In the genomic region with DNA sequence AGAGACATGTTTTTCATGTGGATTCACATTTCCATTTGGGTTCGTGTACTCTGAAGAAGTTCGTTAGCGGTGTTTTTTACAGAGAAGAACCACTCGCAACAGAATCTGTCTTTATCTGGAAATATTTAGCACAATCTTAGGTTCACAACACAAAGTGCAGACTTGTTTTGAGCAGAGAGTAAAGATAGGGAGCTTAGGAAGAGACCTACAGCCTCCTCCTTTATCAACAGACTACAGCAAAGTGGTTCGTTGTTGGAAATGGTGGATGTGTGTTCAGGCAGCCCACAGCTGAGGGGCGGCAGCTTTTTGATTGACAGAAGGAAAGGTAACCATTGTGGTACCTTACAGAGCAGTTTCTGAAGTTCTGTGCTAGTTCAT, we compare ENCODE assay signal across 15 mouse cellular contexts.
"Had no signal": no experiment of that assay in that cellular context is flagged by ENCODE, and none has a peak within 500 bp of the region (broad histone marks: within the 10 kb centered on the region; RNA-seq: fewer than 3 reads in every experiment).

No protein-coding gene starts in this region.

- H3K9ac ChIP-seq: limb, embryonic 13.5 days; midbrain, embryonic 15.5 days; neural tube, embryonic 12.5 days had no signal

- DNase-seq: kidney, adult 11 months; kidney, adult 9 months; kidney, postnatal 36 days; layer of hippocampus, adult 9-11 months; layer of hippocampus, postnatal 36 days; left cerebral cortex, postnatal 4 days; lung, adult 18-20 months; right cerebral cortex, postnatal 4 days; spleen, adult 18-20 months had no signal

- H3K27ac ChIP-seq: kidney, postnatal 0 days; limb, embryonic 13.5 days; midbrain, embryonic 15.5 days; neural tube, embryonic 12.5 days had no signal

- ATAC-seq: inflammation-experienced regulatory T-cells, adult 6 months; midbrain, embryonic 15.5 days had no signal

- H3K4me2 ChIP-seq: limb, embryonic 13.5 days; midbrain, embryonic 11.5 days; midbrain, embryonic 15.5 days; neural tube, embryonic 12.5 days had no signal

- H3K36me3 ChIP-seq: limb, embryonic 13.5 days; midbrain, embryonic 15.5 days; neural tube, embryonic 12.5 days had no signal

- H3K9me3 ChIP-seq: limb, embryonic 13.5 days; midbrain, embryonic 15.5 days; neural tube, embryonic 12.5 days had no signal

- H3K4me3 ChIP-seq: limb, embryonic 13.5 days; midbrain, embryonic 15.5 days; neural tube, embryonic 12.5 days had no signal

- H3K27me3 ChIP-seq: limb, embryonic 13.5 days; midbrain, embryonic 15.5 days; neural tube, embryonic 12.5 days had no signal
